Comparison of ENCODE assay signal across 9 mouse cellular contexts in the genomic region with DNA sequence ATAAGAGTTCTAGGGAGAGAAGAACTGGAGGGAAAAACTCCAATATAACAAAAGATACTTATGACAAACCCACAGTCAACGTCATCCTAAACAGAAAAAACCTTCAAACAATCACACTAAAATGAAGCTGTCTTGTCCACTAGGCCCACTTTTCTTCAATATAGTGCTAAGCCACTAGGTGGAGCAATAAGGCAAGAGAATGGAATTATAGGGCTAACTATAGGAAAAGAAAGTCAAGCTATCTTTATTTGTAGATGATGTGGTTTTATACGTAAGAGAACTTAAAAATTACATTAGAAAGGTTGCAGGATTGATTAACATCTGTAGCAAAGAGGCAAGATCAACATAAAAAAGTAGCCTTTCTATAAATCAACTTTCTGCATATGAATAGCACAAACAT.
DNase-seq lines count a peak whose midpoint lies in the region; ATAC-seq and TF ChIP-seq lines count a peak whose summit lies in the region.
"Had no signal": no experiment of that assay in that cellular context is flagged by ENCODE, and none has a peak within 500 bp of the region (broad histone marks: within the 10 kb centered on the region; RNA-seq: fewer than 3 reads in every experiment).

No protein-coding gene starts in this region.

- no peaks in the 10 kb centered on the region for H3K27me3 ChIP-seq in kidney, postnatal 0 days (ENCODE audit: insufficient read depth, low read length)
- no peaks in the 10 kb centered on the region for H3K27me3 ChIP-seq in kidney, embryonic 15.5 days
- no peaks in the 10 kb centered on the region for H3K27me3 ChIP-seq in E14TG2a.4 (ENCODE audit: insufficient read depth, low read length)
- H3K27me3 ChIP-seq: liver, embryonic 13.5 days had no signal

- no peaks in the 10 kb centered on the region for H3K36me3 ChIP-seq in kidney, postnatal 0 days (ENCODE audit: insufficient read depth, low read length)
- H3K36me3 ChIP-seq in kidney, embryonic 15.5 days: no peaks in the 10 kb centered on the region
- H3K36me3 ChIP-seq in E14TG2a.4 (ENCODE audit: insufficient read depth, low read length): no peaks in the 10 kb centered on the region
- H3K36me3 ChIP-seq: liver, embryonic 13.5 days had no signal

- WGBS in kidney, postnatal 0 days: 14% methylated on average over 2 of the region's 2 CpGs
- WGBS in kidney, embryonic 15.5 days: 20% methylated on average over 2 of the region's 2 CpGs

- no peak overlapping the region for H3K4me3 ChIP-seq in kidney, postnatal 0 days (replicated peaks; ENCODE audit: low read depth, low read length)
- H3K4me3 ChIP-seq in kidney, embryonic 15.5 days (replicated peaks): no peak overlapping the region
- H3K4me3 ChIP-seq in E14TG2a.4 (replicated peaks; ENCODE audit: low read length): no peak overlapping the region
- H3K4me3 ChIP-seq: liver, embryonic 13.5 days had no signal

- no peak overlapping the region for H3K27ac ChIP-seq in kidney, postnatal 0 days
- H3K27ac ChIP-seq in kidney, embryonic 15.5 days: no peak overlapping the region
- H3K27ac ChIP-seq: liver, embryonic 13.5 days had no signal

- peak; percentile 8 for DNase-seq in CD4-positive, CD25-positive, alpha-beta regulatory T cell, adult 2 months (ENCODE audit: low read depth, low spot score)
- DNase-seq in kidney, postnatal 0 days (ENCODE audit: low spot score): peak; percentile 83
- peak; percentile 49 for DNase-seq in embryo, embryonic 9.5 days (ENCODE audit: extremely low spot score)
- DNase-seq in retina, postnatal 7 days (ENCODE audit: low read depth, low spot score): peak; percentile 34
- DNase-seq: liver, embryonic 13.5 days had no signal

- H3K9me3 ChIP-seq in kidney, postnatal 0 days (replicated peaks; ENCODE audit: low read length): no peaks in the 10 kb centered on the region
- no peaks in the 10 kb centered on the region for H3K9me3 ChIP-seq in kidney, embryonic 15.5 days (replicated peaks)
- no peaks in the 10 kb centered on the region for H3K9me3 ChIP-seq in E14TG2a.4 (ENCODE audit: low read length)
- H3K9me3 ChIP-seq: liver, embryonic 13.5 days had no signal

- H3K9ac ChIP-seq in kidney, postnatal 0 days (ENCODE audit: low read depth, low read length): no peak overlapping the region
- H3K9ac ChIP-seq in kidney, embryonic 15.5 days: no peak overlapping the region
- H3K9ac ChIP-seq: liver, embryonic 13.5 days had no signal

- H3K4me1 ChIP-seq in kidney, postnatal 0 days (replicated peaks; ENCODE audit: insufficient read depth, low read length): no peaks in the 10 kb centered on the region
- H3K4me1 ChIP-seq in kidney, embryonic 15.5 days: no peaks in the 10 kb centered on the region
- H3K4me1 ChIP-seq in E14TG2a.4 (replicated peaks; ENCODE audit: low read depth, low read length): no peaks in the 10 kb centered on the region
- H3K4me1 ChIP-seq: liver, embryonic 13.5 days had no signal

- peak; percentile 90 for TF ChIP-seq CTCF in kidney, postnatal 0 days (IDR thresholded peaks at IDR 0.05; ENCODE audit: low read depth)
- TF ChIP-seq CTCF in E14TG2a.4 (conservative IDR thresholded peaks at IDR 0.05; ENCODE audit: low read length): peak; percentile 70

- ATAC-seq in CD4-positive, CD25-positive, alpha-beta regulatory T cell, adult 4 months: no peak
- no peak for ATAC-seq in kidney, postnatal 0 days (replicated peaks; ENCODE audit: low FRiP score, low read depth)
- ATAC-seq in kidney, embryonic 15.5 days (replicated peaks; ENCODE audit: low FRiP score): no peak
- no peak for ATAC-seq in erythroid progenitor cell, adult 5-6 weeks (replicated peaks; ENCODE audit: low FRiP score, poor library complexity, severe bottlenecking)

- no peak overlapping the region for H3K4me2 ChIP-seq in kidney, postnatal 0 days (ENCODE audit: low read length)
- H3K4me2 ChIP-seq in kidney, embryonic 15.5 days: no peak overlapping the region
- H3K4me2 ChIP-seq: liver, embryonic 13.5 days had no signal

Comparison
In these comparisons a context has a peak if more than half of its experiments do, and no peak if none do; other contexts are left out.
1. DNase-seq: peak in every context shown above with its lines; median percentile 83 in kidney, postnatal 0 days; 49 in embryo, embryonic 9.5 days; 34 in retina, postnatal 7 days; 8 in CD4-positive, CD25-positive, alpha-beta regulatory T cell, adult 2 months.